Mouse (Mus musculus): ENCODE results near the gene Npr1.

Npr1 gene

GRCm38 (mm10) chr3:90475151-90475830, 9.6 kb upstream of the Npr1 start:
- DNase-seq, result no peak

- no peak for DNase-seq
Observed at GRCm38 (mm10) chr3:90472213-90472612, 6.5 kb upstream of the Npr1 start.

DNA sequence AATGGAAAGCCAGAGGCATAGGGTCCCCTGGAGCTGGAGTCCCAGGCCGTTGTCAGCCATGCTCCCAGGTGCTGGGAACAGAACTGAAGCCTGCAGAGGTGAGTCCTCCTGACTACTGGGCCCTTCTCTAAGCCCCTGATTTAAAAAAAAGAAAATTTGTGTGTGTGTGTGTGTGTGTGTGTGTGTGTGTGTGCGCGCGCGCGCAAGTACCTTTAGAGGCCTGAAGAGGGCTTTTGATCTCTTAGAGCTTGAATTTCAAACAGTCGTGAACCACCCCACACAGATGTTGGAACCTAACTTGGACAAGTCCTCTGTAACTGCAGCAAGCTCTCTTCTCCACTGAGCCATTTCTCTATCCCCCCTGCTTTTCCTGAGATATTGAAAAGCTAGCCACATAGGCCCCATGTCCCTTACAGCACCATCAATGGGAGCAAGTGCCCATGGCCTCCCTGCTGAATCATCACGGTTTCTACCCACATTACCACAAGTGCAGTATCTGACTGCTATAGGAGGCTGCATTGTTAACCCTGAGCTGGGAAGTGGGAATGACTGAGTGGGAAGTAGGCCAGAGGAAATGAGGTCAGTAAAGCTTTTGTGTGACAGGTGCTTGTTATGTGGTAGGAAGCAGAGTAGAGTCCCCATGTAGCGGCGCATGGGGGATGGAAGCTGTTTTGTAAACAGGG, 2.1 kb upstream of the Npr1 start:
- no peak for DNase-seq

- peak; percentile 55 for DNase-seq
Observed at GRCm38 (mm10) chr3:90466311-90466766, 673 bp upstream of the Npr1 start.

DNA sequence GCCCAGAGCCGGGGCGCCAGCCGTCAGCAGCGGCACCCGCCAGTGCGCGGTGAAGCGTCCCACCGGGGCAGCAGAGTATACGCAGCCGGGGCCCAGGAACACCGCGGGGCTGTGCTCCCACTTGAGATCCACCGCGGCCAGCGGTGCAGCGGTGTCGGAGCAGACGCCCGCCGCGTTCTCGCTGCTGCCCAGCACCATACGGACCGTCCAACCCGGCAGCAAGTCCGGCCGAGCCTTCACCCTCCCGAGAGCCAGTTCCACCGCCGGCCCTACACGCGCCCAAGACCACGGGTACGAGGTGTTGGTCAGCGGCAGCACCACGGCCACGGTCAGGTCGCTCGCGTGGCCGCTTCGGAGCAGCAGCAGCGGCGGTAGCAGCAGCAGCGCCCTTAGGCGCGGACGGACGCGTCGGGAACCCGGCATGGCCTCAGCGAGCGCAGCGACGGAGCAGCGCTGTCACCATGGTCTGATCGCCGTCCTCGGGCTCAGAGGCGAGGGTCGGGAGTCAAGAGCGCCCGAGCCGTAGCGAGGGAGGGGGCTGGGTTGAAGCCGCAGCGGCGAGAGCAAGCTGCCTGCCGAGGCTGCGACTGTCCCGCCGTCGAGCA, 483 bp downstream of the Npr1 start:
- DNase-seq, result no peak

DNA sequence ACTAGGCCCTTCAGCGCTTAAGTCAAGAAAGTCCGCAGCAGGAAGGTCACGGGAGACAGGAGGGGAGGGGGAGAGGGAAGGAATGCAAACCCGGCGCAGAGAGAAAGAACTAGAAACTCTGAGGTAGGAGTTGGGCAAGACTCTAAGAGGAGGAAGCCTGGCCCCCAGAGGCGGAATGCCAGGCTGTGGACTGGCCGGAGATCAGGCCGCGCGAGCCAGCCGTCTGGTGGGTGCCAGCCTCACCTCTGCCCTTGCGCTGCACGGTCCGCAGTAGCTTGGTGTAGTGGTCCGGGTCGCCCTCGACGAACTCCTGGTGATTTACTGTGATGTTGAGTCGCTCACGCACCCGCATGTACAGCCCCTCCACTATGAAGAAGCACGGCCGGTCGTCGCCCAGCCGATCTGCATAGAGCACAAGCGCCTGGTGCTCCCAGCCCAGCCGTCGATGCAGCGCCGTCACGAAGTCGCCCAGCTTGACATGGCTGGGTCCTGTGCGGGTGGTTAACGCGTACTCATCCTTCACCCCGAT, 1.1 kb downstream of the Npr1 start:
- no peak for DNase-seq

GRCm38 (mm10) chr3:90462579-90462978, 3.1 kb downstream of the Npr1 start:
- no peak for DNase-seq

DNA sequence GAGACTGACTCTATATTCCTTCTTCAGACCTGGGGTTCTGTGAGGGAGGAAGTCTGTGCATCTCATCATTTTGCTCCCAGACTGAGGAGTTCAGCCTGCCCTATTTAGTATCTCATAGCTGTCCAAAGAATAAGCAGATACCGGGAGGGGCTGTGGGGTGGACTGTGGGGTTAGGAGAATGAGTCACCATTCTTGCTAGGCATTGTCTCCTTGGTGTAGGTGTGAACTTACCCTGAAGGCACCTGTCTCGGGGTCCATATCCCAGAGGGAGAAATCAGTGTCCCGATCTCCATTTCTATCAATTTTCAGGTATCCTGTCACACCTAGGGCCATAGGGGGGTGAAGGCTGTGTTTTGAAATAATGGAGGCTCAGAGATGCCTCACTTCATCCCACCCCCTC, 3.7 kb downstream of the Npr1 start:
- no peak for DNase-seq

- no peak for DNase-seq
Observed at GRCm38 (mm10) chr3:90460315-90460714, 5.4 kb downstream of the Npr1 start.

- no peak for DNase-seq
Observed at GRCm38 (mm10) chr3:90459727-90460126, 5.9 kb downstream of the Npr1 start.

DNA sequence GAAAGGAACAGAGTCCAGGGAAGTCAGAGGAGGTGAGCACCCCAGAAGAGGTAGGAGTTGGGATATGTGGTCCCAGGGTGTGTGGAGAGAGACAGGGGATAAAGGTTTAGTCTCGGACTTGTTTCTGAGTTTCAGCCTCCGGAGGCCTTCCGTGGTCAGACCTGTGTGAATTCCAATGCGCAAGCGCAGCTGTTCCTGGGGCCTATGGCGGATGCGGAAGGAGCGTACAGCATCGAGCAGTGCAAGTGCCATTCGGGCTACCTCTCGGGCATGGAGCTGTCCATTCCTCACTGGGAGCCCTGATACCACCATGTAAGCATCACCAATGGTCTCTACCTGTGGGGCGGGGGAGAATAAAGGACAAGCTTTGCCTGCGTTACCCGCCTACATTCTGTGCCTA, 10.7 kb downstream of the Npr1 start:
- no peak for DNase-seq

GRCm38 (mm10) chr3:90451396-90452095, 14.1 kb downstream of the Npr1 start:
- no peak for DNase-seq

DNA sequence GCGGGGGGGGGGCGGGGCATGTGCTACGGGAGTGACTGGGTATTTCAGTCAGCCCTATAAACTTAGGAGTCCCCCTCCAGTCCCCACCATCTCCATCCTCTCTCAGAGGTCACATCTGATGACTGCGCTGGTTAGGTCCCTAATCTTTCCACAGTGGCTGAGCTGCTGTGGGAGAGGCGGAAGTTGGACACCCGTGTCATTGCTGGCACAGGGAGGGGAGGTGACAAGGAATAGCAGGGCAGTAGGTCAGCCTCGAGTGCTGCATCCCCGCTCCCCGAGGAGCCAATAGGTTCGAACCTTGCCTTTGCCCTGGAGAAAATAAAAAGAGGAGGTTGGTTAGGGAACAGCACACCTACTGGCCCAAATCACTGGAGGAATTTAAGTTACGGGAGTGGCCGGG, 14.8 kb downstream of the Npr1 start:
- no peak for DNase-seq

DNA sequence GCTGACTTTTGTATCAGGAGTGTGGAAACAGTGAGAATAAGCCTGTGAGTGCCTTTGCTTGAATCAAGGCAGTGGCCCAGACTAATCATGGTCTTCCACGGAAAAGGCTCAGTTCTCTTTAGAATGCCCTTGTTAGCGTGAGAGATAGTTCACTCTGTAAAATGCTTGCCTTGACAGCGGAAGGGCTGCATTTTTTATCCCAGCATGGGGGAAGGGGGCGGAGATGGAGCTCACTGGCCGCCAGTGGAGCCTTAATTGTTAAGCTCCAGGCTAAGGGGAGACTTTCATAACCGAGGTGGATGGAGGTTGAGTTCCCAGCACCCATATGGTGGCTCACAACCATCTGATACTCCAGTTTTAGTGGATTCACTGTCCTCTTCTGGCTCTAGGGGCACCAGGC, 17.0 kb downstream of the Npr1 start:
- DNase-seq, result no peak

- DNase-seq, result no peak
Observed at GRCm38 (mm10) chr3:90447123-90447494, 18.6 kb downstream of the Npr1 start.

GRCm38 (mm10) chr3:90446389-90447122, 19.1 kb downstream of the Npr1 start:
- no peak for DNase-seq

DNA sequence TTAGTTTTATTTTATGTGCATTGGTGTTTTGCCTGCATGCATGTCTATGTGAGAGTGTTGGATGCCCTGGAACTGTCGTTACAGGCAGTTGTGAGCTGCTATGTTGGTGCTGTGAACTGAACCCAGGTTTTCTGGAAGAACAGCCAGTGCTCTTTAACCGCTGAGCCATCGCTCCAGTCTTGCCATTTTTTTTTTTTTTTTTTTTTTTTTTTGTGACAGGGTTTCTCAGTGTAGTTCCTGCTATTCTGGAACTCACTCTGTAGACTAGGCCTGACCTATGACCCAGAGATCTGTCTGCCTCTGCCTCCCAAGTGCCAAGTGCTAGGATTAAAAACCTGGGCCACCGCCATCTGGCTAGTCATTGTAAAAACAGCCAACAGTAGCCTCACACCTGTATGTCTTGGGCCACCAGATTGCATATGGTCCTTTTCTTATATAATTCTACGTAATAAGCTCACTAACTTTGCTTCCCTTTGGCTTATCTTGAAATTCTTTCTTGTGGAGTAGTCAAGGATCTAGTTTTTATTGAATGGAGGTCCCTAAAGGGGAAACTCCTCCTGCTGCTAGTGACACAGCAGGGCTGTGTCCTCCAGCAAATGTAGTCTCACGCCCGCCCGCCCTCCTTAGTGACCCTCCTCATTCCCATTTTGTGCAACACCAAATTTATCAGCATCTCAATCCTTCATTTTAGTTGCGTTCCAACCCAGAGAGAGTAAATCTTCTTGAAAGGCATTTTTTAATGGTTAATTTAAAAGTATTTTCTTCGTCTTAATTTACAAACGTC, 20.1 kb downstream of the Npr1 start:
- DNase-seq, result no peak

DNA sequence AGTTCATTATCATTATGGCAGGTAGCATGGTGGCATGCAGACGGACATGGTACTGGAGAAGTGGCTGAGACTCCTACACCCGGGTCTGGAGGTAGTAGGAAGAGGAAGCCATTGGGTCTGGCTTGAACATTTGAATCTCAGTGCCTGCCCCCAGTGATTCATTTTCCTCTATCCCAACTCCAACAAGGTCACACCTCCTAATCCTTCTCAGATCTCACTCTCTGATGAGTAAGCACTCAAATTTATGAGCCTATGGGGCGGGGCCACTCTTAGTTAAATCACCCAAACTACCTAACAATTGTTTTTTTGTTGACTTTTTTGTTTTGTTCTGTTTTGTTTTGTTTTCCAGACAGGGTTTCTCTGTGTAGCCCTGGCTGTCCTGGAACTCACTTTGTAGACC, 21.7 kb downstream of the Npr1 start:
- no peak for DNase-seq

- no peak for DNase-seq
Observed at GRCm38 (mm10) chr3:90440756-90441155, 24.9 kb downstream of the Npr1 start.

- no peak for DNase-seq
Observed at GRCm38 (mm10) chr3:90437131-90437530, 28.5 kb downstream of the Npr1 start.

DNA sequence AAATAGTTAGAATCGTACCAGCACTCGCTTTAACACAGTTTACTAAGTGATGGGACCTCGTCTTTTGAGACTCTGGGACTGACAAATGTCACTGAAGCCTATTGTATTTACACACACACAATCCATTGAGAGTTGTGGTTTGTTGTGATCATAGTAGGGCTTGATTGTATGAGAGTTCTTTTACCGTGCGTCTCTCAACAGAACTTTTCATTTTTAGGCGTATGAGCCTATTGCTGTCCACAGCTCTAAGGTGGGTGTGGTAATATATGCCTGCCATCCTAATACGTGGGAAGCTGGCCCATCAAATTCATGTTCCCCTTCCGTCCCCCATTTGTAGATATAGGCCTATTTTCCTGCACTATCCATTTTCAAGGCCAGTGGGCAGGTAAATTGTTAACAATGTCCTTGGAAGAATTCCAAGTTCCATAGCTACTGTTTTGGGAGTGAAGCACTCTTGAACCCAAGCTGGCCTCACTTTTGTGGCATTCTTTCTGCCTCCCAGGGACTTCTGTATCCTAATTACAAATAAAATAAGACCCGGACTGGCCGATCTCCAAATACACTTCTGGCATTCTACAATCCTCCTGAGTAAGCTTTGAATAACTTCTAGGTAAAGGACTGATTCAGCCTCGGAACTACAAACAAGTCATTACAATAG, 31.5 kb downstream of the Npr1 start:
- DNase-seq, result peak; percentile 27

Data from cerebellum, adult 11 months (tissue).